Mouse (Mus musculus) liver, embryonic 12.5 days (tissue): Measurements from ENCODE around the gene Adcy1. TPM values are rescaled to one million over a fixed set of nuclear protein-coding genes. Genes with fewer than 3 reads are reported as not detected.
A peak's percentile ranks its signal among the peaks of the same experiment; 100 is the strongest.

ENCODE experiments used
- ATAC-seq: fragments of 200-750 bp; cut with Nextera tagmentation; 2 replicates; pipeline ENCODE4 v1.8.0; 2017; ENCODE audit warnings: moderate number of reproducible peaks, mild to moderate bottlenecking, moderate library complexity
- H3K27ac ChIP-seq: fragments of 300-500 bp; sonication (generic); 2 replicates; pipeline ENCODE4 v1.5.1; 2016; ENCODE audit warnings: mild to moderate bottlenecking
- H3K27me3 ChIP-seq: fragments of 300-500 bp; sonication (generic); replicated peaks from 2 replicates; pipeline ENCODE4 v1.6.1; 2016; ENCODE audit warnings: mild to moderate bottlenecking, moderate library complexity
- H3K36me3 ChIP-seq: fragments of 300-500 bp; sonication (generic); 2 replicates; pipeline ENCODE4 v1.6.1; 2016; ENCODE audit warnings: mild to moderate bottlenecking, moderate library complexity
- H3K4me1 ChIP-seq: fragments of 300-500 bp; sonication (generic); 2 replicates; pipeline ENCODE4 v1.6.1; 2016
- H3K4me2 ChIP-seq: fragments of 300-500 bp; sonication (generic); 2 replicates; pipeline ENCODE4 v1.6.1; 2016; ENCODE audit warnings: mild to moderate bottlenecking, moderate library complexity
- H3K4me3 ChIP-seq: fragments of 300-500 bp; sonication (generic); 2 replicates; pipeline ENCODE4 v1.5.1; 2016; ENCODE audit warnings: mild to moderate bottlenecking, moderate library complexity
- H3K9ac ChIP-seq: fragments of 300-500 bp; sonication (generic); 2 replicates; pipeline ENCODE4 v1.6.1; 2016; ENCODE audit warnings: mild to moderate bottlenecking, moderate library complexity
- H3K9me3 ChIP-seq: fragments of 300-500 bp; sonication (generic); replicated peaks from 2 replicates; pipeline ENCODE4 v1.6.1; 2016; ENCODE audit warnings: mild to moderate bottlenecking, moderate library complexity
- WGBS: fragments of 180-500 bp; shearing (Covaris S2); methylation state at CpG from one replicate; pipeline ENCODE4 v1.1.7; 2016; ENCODE audit not compliant: insufficient replicate concordance; 5-methylcytosine and 5-hydroxymethylcytosine counted together
- polyA plus RNA-seq: library from polyadenylated mRNA; unstranded; fragments of >200 nt; fragmentation: Nextera tagmentation; extraction: Ambion mirVana; gene quantifications from 2 replicates; pipeline ENCODE4 v1.2.1, GENCODE M21; 2016

Gene Adcy1
- polyA plus RNA-seq, 1 experiment from 2014 or later = 0.30 TPM

GRCm38 (mm10) chr11:7114312-7114711 lies 51.0 kb downstream of the Adcy1 start:
- no peaks in the 10 kb centered on the region for H3K36me3 ChIP-seq
- ATAC-seq = no peak
- WGBS = 76% methylated on average over 9 of the region's 9 CpGs

GRCm38 (mm10) chr11:7116647-7117046 lies 53.4 kb downstream of the Adcy1 start:
- H3K27ac ChIP-seq = no peak overlapping the region
- H3K9me3 ChIP-seq = no peaks in the 10 kb centered on the region
- no peaks in the 10 kb centered on the region for H3K4me1 ChIP-seq
- H3K36me3 ChIP-seq = no peaks in the 10 kb centered on the region
- no peak overlapping the region for H3K4me3 ChIP-seq
- H3K9ac ChIP-seq = no peak overlapping the region
- no peak for ATAC-seq
- no peak overlapping the region for H3K4me2 ChIP-seq
- H3K27me3 ChIP-seq = no peaks in the 10 kb centered on the region
- 60% methylated on average over 2 of the region's 2 CpGs for WGBS

More at GRCm38 (mm10) chr11:7114312-7114711, 51.0 kb downstream of the Adcy1 start:
- H3K4me3 ChIP-seq = no peak overlapping the region
- H3K4me2 ChIP-seq = no peak overlapping the region
- no peak overlapping the region for H3K27ac ChIP-seq
- no peaks in the 10 kb centered on the region for H3K27me3 ChIP-seq
- H3K9me3 ChIP-seq = no peaks in the 10 kb centered on the region
- H3K4me1 ChIP-seq = no peaks in the 10 kb centered on the region
- H3K9ac ChIP-seq = no peak overlapping the region

DNA sequence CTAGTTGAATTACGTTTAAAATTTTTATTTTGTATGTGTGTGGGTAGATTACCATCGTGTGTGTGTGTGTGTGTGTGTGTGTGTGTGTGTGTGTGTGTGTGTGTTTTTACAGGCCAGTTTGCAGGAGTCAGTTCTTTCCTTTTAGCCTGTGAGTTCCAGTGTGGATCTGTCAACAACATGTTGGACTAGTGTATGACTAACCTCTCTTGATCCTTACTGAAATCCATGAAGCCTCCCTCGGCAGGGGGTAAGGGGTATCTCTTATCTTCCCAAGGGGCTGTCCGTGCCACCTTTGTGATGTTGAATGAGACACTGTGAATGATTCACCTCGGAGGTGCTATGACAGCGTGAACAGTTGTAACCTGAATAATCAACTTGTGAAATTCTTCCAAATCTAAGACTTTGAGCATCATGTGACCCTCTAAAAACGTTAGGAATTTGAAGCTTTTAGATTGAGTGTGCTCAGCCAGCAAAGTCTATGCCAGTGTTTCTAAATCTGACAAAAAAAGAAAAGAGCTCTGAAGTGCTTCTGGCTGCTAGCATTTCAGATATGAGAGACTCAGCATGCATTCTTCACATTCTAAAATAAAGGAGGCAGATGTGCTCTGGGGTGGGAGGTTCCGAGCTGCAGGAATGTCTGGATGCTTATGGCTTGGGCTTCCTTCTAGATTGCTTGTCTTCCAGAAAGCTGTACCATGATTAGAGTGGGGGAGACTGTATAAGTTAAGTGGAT lies 66.2 kb downstream of the Adcy1 start:
- 44% methylated on average over 8 of the region's 8 CpGs for WGBS
- Histone ChIP-seq H3K4me1 (no peaks in the 10 kb centered on the region), H3K9me3 (no peaks in the 10 kb centered on the region), H3K27me3 (no peaks in the 10 kb centered on the region), H3K4me3 (no peak overlapping the region), H3K27ac (no peak overlapping the region), H3K4me2 (no peak overlapping the region), H3K36me3 (no peaks in the 10 kb centered on the region), H3K9ac (no peak overlapping the region)
- no peak for ATAC-seq

DNA sequence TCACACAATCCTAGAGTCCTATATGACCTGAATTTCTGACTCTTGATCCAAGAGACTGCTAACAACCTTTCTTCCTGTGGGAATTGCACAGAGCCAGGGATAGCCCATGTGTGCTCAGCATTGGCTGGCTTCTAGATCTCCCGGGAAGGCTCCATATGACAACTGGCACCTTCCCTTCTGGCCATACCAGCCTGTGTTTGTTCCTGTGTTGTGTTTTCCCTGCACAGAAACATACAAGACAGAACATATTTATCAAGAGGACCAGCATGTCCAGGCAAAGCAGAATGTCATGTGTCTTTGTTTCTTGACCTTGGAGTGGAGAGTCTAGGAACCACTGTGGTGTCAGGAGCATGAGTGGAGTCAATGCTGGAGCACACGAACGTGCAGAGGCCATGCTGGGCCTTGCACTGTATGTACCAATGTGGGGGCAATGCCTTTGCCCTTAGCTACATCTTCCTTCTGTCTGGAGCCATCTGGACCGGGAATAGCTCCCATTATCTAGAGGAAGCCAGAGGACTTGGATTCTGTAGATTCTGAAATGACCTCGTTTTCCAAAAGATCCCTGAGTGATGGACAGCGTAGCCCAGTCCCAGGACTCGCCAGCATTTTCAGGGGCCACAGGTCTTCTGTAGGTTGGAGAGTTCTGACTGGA lies 69.6 kb downstream of the Adcy1 start:
- H3K27me3 ChIP-seq = no peaks in the 10 kb centered on the region
- no peak overlapping the region for H3K9ac ChIP-seq
- H3K27ac ChIP-seq = no peak overlapping the region
- H3K4me2 ChIP-seq = no peak overlapping the region
- WGBS = 57% methylated on average over 7 of the region's 7 CpGs
- peaks cover 4% of the 10 kb centered on the region; the same call in 1 of the 2 replicates for H3K4me1 ChIP-seq
- H3K9me3 ChIP-seq = no peaks in the 10 kb centered on the region
- no peaks in the 10 kb centered on the region for H3K36me3 ChIP-seq
- H3K4me3 ChIP-seq = no peak overlapping the region
- no peak for ATAC-seq

GRCm38 (mm10) chr11:7133736-7134135 lies 70.4 kb downstream of the Adcy1 start:
- H3K27me3 ChIP-seq = no peaks in the 10 kb centered on the region
- no peak overlapping the region for H3K4me3 ChIP-seq
- H3K9ac ChIP-seq = no peak overlapping the region
- H3K4me1 ChIP-seq = peaks cover 7% of the 10 kb centered on the region
- ATAC-seq = no peak
- 67% methylated on average over 5 of the region's 5 CpGs for whole genome bisulfite sequencing
- no peaks in the 10 kb centered on the region for H3K9me3 ChIP-seq
- H3K27ac ChIP-seq = no peak overlapping the region
- H3K36me3 ChIP-seq = no peaks in the 10 kb centered on the region
- H3K4me2 ChIP-seq = no peak overlapping the region

DNA sequence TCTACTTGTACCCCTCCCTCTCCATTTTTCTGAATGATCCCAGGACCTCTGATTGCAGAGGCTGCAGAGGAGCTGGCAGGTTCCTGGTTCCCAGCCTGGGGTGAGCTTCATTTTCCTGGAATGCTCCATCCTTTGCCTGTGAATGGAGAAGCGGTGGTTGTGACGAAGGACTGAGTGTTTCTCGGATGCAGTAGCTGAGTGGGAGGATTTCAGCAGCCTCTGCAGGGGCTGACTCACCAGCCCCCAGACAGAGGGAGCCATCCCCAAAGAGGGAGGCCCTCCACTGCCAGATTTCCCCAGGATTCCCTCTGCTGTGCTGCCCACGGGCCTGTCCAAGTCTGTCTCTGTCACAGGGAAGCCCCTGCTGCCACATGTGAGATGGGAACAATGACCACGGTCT lies 71.0 kb downstream of the Adcy1 start:
- no peak overlapping the region for H3K4me2 ChIP-seq
- 70% methylated on average over 5 of the region's 5 CpGs for WGBS
- H3K27me3 ChIP-seq = no peaks in the 10 kb centered on the region
- H3K4me1 ChIP-seq = peaks cover 7% of the 10 kb centered on the region
- H3K36me3 ChIP-seq = no peaks in the 10 kb centered on the region
- ATAC-seq = no peak
- H3K27ac ChIP-seq = no peak overlapping the region
- no peak overlapping the region for H3K9ac ChIP-seq
- no peaks in the 10 kb centered on the region for H3K9me3 ChIP-seq
- H3K4me3 ChIP-seq = no peak overlapping the region

GRCm38 (mm10) chr11:7135301-7135700 lies 72.0 kb downstream of the Adcy1 start:
- Histone ChIP-seq H3K4me3 (no peak overlapping the region), H3K9me3 (no peaks in the 10 kb centered on the region), H3K36me3 (no peaks in the 10 kb centered on the region), H3K4me2 (no peak overlapping the region), H3K4me1 (peaks cover 7% of the 10 kb centered on the region), H3K9ac (no peak overlapping the region), H3K27ac (no peak overlapping the region), H3K27me3 (no peaks in the 10 kb centered on the region)
- WGBS = 69% methylated on average over 6 of the region's 6 CpGs
- ATAC-seq = no peak

DNA sequence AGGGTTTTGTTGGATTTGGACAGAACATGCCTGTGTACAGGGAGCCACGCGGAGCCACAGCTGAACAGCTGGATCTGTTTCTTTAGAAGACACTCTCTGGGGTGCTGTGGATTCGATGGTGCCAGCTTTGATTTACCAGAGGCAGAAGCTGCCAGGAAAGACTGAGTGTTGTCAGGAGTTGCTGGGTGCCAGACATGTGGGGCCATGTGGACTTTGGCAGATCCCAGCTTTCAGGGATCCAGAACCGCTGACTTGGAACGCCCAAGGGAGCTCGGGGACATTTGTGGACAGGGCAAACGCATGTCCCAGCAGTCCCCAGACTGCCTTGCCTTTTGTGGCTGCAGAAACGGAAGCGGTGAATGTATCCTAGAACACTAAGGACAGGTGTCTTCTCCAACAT lies 72.5 kb downstream of the Adcy1 start:
- no peak overlapping the region for H3K9ac ChIP-seq
- H3K9me3 ChIP-seq = no peaks in the 10 kb centered on the region
- peaks cover 7% of the 10 kb centered on the region for H3K4me1 ChIP-seq
- WGBS = 66% methylated on average over 9 of the region's 9 CpGs
- no peaks in the 10 kb centered on the region for H3K36me3 ChIP-seq
- H3K4me3 ChIP-seq = no peak overlapping the region
- H3K27ac ChIP-seq = no peak overlapping the region
- no peaks in the 10 kb centered on the region for H3K27me3 ChIP-seq
- no peak for ATAC-seq
- H3K4me2 ChIP-seq = no peak overlapping the region

DNA sequence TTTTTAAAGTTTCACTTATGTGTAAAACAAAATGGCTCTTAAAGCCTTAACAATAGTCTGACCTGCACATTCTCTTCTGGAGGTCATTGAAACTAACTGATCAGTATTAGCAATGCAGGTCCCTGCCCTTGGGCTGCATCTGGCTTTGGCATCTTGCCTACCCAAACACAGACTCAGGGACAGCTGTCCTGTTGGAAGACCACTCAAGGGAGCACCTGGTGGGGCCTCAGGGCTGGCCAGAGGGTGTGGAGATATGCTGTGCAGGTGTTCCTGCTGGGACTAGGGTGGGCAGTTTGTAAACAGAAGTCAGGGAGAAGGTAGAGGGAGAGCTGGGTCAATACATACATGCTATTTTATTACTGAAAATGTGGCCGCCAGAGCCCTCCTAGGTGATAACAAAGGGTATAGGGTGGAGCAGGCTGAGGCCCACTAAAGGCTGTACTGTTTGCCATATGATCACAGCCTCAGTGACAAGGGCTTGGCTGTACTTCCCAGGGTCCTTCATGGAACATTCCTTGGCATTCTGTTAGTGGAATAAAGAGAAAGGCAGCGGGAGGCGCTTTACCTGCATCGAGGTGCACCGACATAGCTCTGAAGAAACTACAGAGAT lies 73.1 kb downstream of the Adcy1 start:
- no peak for ATAC-seq
- Histone ChIP-seq H3K4me3 (no peak overlapping the region), H3K4me1 (peaks cover 7% of the 10 kb centered on the region), H3K27me3 (no peaks in the 10 kb centered on the region), H3K9ac (no peak overlapping the region), H3K36me3 (no peaks in the 10 kb centered on the region), H3K27ac (no peak overlapping the region), H3K9me3 (no peaks in the 10 kb centered on the region), H3K4me2 (no peak overlapping the region)
- WGBS = 77% methylated on average over 5 of the region's 5 CpGs

DNA sequence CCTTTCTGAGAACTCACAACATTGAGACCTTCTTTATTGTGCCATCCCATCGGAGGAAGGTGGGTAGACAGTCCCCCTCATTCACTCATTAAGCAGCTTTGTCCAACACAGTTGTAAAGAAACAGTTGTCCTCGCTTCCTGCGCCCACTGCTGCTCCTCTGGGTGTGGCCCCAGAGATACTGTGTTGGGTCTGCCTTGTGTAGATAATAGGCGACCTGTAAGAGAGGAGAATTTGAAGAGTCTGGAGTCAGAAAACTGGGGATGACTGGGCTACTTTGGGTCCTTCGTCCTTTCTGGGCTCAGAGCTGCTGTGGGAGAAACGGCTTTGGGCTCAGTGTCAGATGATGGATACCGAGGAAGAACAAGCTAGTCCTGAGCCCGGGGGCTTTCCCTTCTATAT lies 75.1 kb downstream of the Adcy1 start:
- peak overlapping the region; percentile 49; the same call in 1 of the 2 replicates for H3K27ac ChIP-seq
- peaks cover 7% of the 10 kb centered on the region for H3K4me1 ChIP-seq
- H3K27me3 ChIP-seq = no peaks in the 10 kb centered on the region
- H3K9ac ChIP-seq = no peak overlapping the region
- no peaks in the 10 kb centered on the region for H3K9me3 ChIP-seq
- 0 out of 2 replicates have a peak overlapping the region, but pooled peaks have one; percentile 3 for H3K4me2 ChIP-seq
- no peaks in the 10 kb centered on the region for H3K36me3 ChIP-seq
- 58% methylated on average over 8 of the region's 8 CpGs for WGBS
- no peak overlapping the region for H3K4me3 ChIP-seq
- ATAC-seq = peak; percentile 77

- no peaks in the 10 kb centered on the region for H3K27me3 ChIP-seq
- no peak overlapping the region for H3K27ac ChIP-seq
- H3K4me2 ChIP-seq = no peak overlapping the region
- no peaks in the 10 kb centered on the region for H3K36me3 ChIP-seq
- no peak for ATAC-seq
- H3K4me3 ChIP-seq = no peak overlapping the region
- H3K9ac ChIP-seq = no peak overlapping the region
- WGBS = 73% methylated on average over 3 of the region's 3 CpGs
- H3K4me1 ChIP-seq = peaks cover 7% of the 10 kb centered on the region
- H3K9me3 ChIP-seq = no peaks in the 10 kb centered on the region
These were observed 77.2 kb downstream of the Adcy1 start for GRCm38 (mm10) chr11:7140449-7140848.

GRCm38 (mm10) chr11:7142725-7143124 lies 79.4 kb downstream of the Adcy1 start:
- ATAC-seq = peak; percentile 35; the same call in 1 of the 2 replicates
- no peak overlapping the region for H3K4me2 ChIP-seq
- no peaks in the 10 kb centered on the region for H3K27me3 ChIP-seq
- no peak overlapping the region for H3K4me3 ChIP-seq
- no peak overlapping the region for H3K27ac ChIP-seq
- no peaks in the 10 kb centered on the region for H3K36me3 ChIP-seq
- no peak overlapping the region for H3K9ac ChIP-seq
- H3K9me3 ChIP-seq = no peaks in the 10 kb centered on the region
- 56% methylated on average over 3 of the region's 3 CpGs for WGBS
- H3K4me1 ChIP-seq = peaks cover 4% of the 10 kb centered on the region; the same call in 1 of the 2 replicates
